Mouse (Mus musculus) CH12.LX (cell line): ENCODE data around the gene Kdm4b. TPM values are rescaled to one million over a fixed set of nuclear protein-coding genes. Genes with fewer than 3 reads are reported as not detected.

Experiments used
- DNase-seq: peaks from one replicate; pipeline ENCODE4 v3.0.0-alpha.2; 2013; ENCODE audit errors: extremely low read depth
- H3K27ac ChIP-seq: 2 replicates; pipeline ENCODE4 v1.5.1; 2012; ENCODE audit warnings: low read depth, mild to moderate bottlenecking, control low read depth, moderate library complexity; ENCODE audit not compliant: insufficient read depth
- H3K27me3 ChIP-seq: replicated peaks from 2 replicates; pipeline ENCODE3; 2012; ENCODE audit warnings: inconsistent platforms
- H3K36me3 ChIP-seq, 2 experiments: replicated peaks in 1 of 2; 2 replicates each; pipeline versions ENCODE3 to v1.6.1; 2012; ENCODE audit warnings: inconsistent platforms in 1 of 2, low read length in 1 of 2, mild to moderate bottlenecking in 1 of 2, mixed read lengths in 1 of 2, moderate library complexity in 1 of 2; ENCODE audit not compliant: control insufficient read depth in 1 of 2, insufficient read depth in 1 of 2
- H3K4me1 ChIP-seq, 2 experiments: 2 replicates each; pipeline ENCODE4 v1.6.1; 2012; ENCODE audit warnings: inconsistent platforms in 1 of 2, moderate library complexity in 1 of 2; ENCODE audit not compliant: insufficient read depth in 2 of 2, control insufficient read depth in 1 of 2
- H3K4me2 ChIP-seq: 2 replicates; pipeline ENCODE4 v1.6.1; 2012; ENCODE audit warnings: low read depth, mild to moderate bottlenecking, control low read depth; ENCODE audit not compliant: poor library complexity, insufficient read depth, severe bottlenecking
- H3K4me3 ChIP-seq, 3 experiments: fragments of 150-350 bp in 1 of 3; sonication (generic) in 1 of 3; replicated peaks in 1 of 3; 2 replicates each; pipeline versions ENCODE3 to v1.5.1; 2011 to 2012; ENCODE audit warnings: low read depth in 2 of 3, low read length in 2 of 3, mild to moderate bottlenecking in 2 of 3, moderate library complexity in 2 of 3, control low read depth in 1 of 3, improper control_type of control experiment in 1 of 3, inconsistent platforms in 1 of 3, mixed read lengths in 1 of 3; ENCODE audit not compliant: poor library complexity in 1 of 3
- H3K79me2 ChIP-seq: replicated peaks from 2 replicates; pipeline ENCODE4 v1.6.1; 2012; ENCODE audit warnings: mild to moderate bottlenecking, moderate library complexity; ENCODE audit not compliant: control insufficient read depth, poor library complexity, insufficient read depth, severe bottlenecking; ENCODE audit errors: extremely low read depth
- H3K9ac ChIP-seq: 2 replicates; pipeline ENCODE4 v1.6.1; 2012; ENCODE audit warnings: low read depth, mild to moderate bottlenecking, control low read depth, moderate library complexity; ENCODE audit not compliant: insufficient read depth
- H3K9me3 ChIP-seq: replicated peaks from 2 replicates; pipeline ENCODE3; 2012; ENCODE audit warnings: low read length, inconsistent platforms, mixed read lengths
- BHLHE40 ChIP-seq: IDR thresholded peaks from 2 replicates; pipeline ENCODE4 v1.6.1; 2011; ENCODE audit warnings: mild to moderate bottlenecking, low read depth, low read length, improper control_type of control experiment
- CHD1 ChIP-seq: IDR thresholded peaks from 2 replicates; pipeline ENCODE4 v1.6.1; 2012; ENCODE audit warnings: low read depth, low read length, improper control_type of control experiment, inconsistent platforms
- E2F4 ChIP-seq: IDR thresholded peaks from 2 replicates; pipeline ENCODE4 v1.6.1; 2011; ENCODE audit warnings: low read depth, low read length, improper control_type of control experiment; ENCODE audit not compliant: insufficient replicate concordance
- ELF1 ChIP-seq: IDR thresholded peaks from 2 replicates; pipeline ENCODE4 v1.6.1; 2014; ENCODE audit warnings: low read depth, mild to moderate bottlenecking, inconsistent platforms, low read length, improper control_type of control experiment
- EP300 ChIP-seq: IDR thresholded peaks from 2 replicates; pipeline ENCODE4 v1.6.1; 2011; ENCODE audit warnings: low read length, improper control_type of control experiment
- ETS1 ChIP-seq: conservative IDR thresholded peaks from 2 replicates; pipeline ENCODE4 v1.6.1; 2012; ENCODE audit warnings: low read depth, mild to moderate bottlenecking, inconsistent platforms, low read length, improper control_type of control experiment, moderate library complexity
- HCFC1 ChIP-seq: IDR thresholded peaks from 2 replicates; pipeline ENCODE4 v1.6.1; 2012; ENCODE audit warnings: low read depth, mild to moderate bottlenecking, inconsistent platforms, low read length, improper control_type of control experiment
- IRF4 ChIP-seq: IDR thresholded peaks from 2 replicates; pipeline ENCODE4 v1.6.1; 2014; ENCODE audit warnings: low read depth, mild to moderate bottlenecking, inconsistent platforms, low read length, improper control_type of control experiment
- JUN ChIP-seq: IDR thresholded peaks from 2 replicates; pipeline ENCODE4 v1.6.1; 2011; ENCODE audit warnings: low read depth, mild to moderate bottlenecking, low read length, improper control_type of control experiment, moderate library complexity; ENCODE audit not compliant: insufficient read depth
- JUND ChIP-seq: conservative IDR thresholded peaks from 2 replicates; pipeline ENCODE4 v1.6.1; 2011; ENCODE audit warnings: low read depth, low read length, improper control_type of control experiment
- KAT2A ChIP-seq: IDR thresholded peaks from 2 replicates; pipeline ENCODE4 v1.6.1; 2012; ENCODE audit warnings: low read length, improper control_type of control experiment, inconsistent platforms; ENCODE audit not compliant: insufficient replicate concordance
- MAFK ChIP-seq: IDR thresholded peaks from 2 replicates; pipeline ENCODE4 v1.6.1; 2011; ENCODE audit warnings: low read length, improper control_type of control experiment; ENCODE audit not compliant: insufficient replicate concordance
- MAX ChIP-seq: IDR thresholded peaks from 2 replicates; pipeline ENCODE4 v1.6.1; 2011; ENCODE audit warnings: low read length, improper control_type of control experiment
- MAZ ChIP-seq: IDR thresholded peaks from 2 replicates; pipeline ENCODE4 v1.6.1; 2012; ENCODE audit warnings: low read depth, mild to moderate bottlenecking, inconsistent platforms, low read length, improper control_type of control experiment, moderate library complexity
- MEF2A ChIP-seq: IDR thresholded peaks from 2 replicates; pipeline ENCODE4 v1.6.1; 2014; ENCODE audit warnings: low read depth, mild to moderate bottlenecking, inconsistent platforms, low read length, improper control_type of control experiment, borderline replicate concordance
- MYC ChIP-seq: IDR thresholded peaks from 2 replicates; pipeline ENCODE4 v1.6.1; 2011; ENCODE audit warnings: low read depth, mild to moderate bottlenecking, improper control_type of control experiment, low read length
- NELFE ChIP-seq: IDR thresholded peaks from 2 replicates; pipeline ENCODE4 v1.6.1; 2011; ENCODE audit warnings: low read depth, low read length, improper control_type of control experiment
- NRF1 ChIP-seq: IDR thresholded peaks from 2 replicates; pipeline ENCODE4 v1.6.1; 2014; ENCODE audit warnings: low read depth, mild to moderate bottlenecking, inconsistent platforms, low read length, improper control_type of control experiment, moderate library complexity
- PAX5 ChIP-seq: IDR thresholded peaks from 2 replicates; pipeline ENCODE4 v1.6.1; 2012; ENCODE audit warnings: low read length, inconsistent platforms, mixed read lengths
- RCOR1 ChIP-seq: conservative IDR thresholded peaks from 2 replicates; pipeline ENCODE4 v1.6.1; 2012; ENCODE audit warnings: low read depth, mild to moderate bottlenecking, inconsistent platforms, low read length, improper control_type of control experiment
- SIN3A ChIP-seq: IDR thresholded peaks from 2 replicates; pipeline ENCODE4 v1.6.1; 2012; ENCODE audit warnings: low read length, improper control_type of control experiment, inconsistent platforms
- SMC3 ChIP-seq: IDR thresholded peaks from 2 replicates; pipeline ENCODE4 v1.6.1; 2011; ENCODE audit warnings: low read depth, low read length, improper control_type of control experiment
- TCF12 ChIP-seq: IDR thresholded peaks from 2 replicates; pipeline ENCODE4 v1.6.1; 2014; ENCODE audit warnings: low read depth, mild to moderate bottlenecking, inconsistent platforms, low read length, improper control_type of control experiment
- UBTF ChIP-seq: IDR thresholded peaks from 2 replicates; pipeline ENCODE4 v1.6.1; 2012; ENCODE audit warnings: low read depth, mild to moderate bottlenecking, inconsistent platforms, low read length, improper control_type of control experiment, moderate library complexity
- USF1 ChIP-seq: IDR thresholded peaks from 2 replicates; pipeline ENCODE4 v1.6.1; 2014; ENCODE audit warnings: low read depth, mild to moderate bottlenecking, inconsistent platforms, low read length, improper control_type of control experiment
- USF2 ChIP-seq: conservative IDR thresholded peaks from 2 replicates; pipeline ENCODE4 v1.6.1; 2011; ENCODE audit warnings: low read depth, low read length, improper control_type of control experiment
- ZKSCAN1 ChIP-seq: IDR thresholded peaks from 2 replicates; pipeline ENCODE4 v1.6.1; 2012; ENCODE audit warnings: low read depth, inconsistent platforms, low read length, improper control_type of control experiment, borderline replicate concordance
- ZMIZ1 ChIP-seq: IDR thresholded peaks from 2 replicates; pipeline ENCODE4 v1.6.1; 2012; ENCODE audit warnings: low read depth, mild to moderate bottlenecking, inconsistent platforms, low read length, improper control_type of control experiment
- ZNF384 ChIP-seq: IDR thresholded peaks from 2 replicates; pipeline ENCODE4 v1.6.1; 2012; ENCODE audit warnings: low read depth, low read length, improper control_type of control experiment, inconsistent platforms
- dilution Hi-C: fragments of 300-500 bp; cut with MboI; formaldehyde crosslinking; loops from 2 replicates; pipeline ENCODE4 v1.14.3; 2020; ENCODE audit warnings: low sequenced_read_pairs; ENCODE audit not compliant: extremely low pct_unique_long_range_greater_than_20kb, extremely low pct_ligation_motif_present
- in situ Hi-C: fragments of 300-500 bp; cut with MboI; formaldehyde crosslinking; loops from 3 replicates; pipeline ENCODE4 v1.14.3; 2019; ENCODE audit warnings: low sequenced_read_pairs, low pct_ligation_motif_present, low pct_unique_long_range_greater_than_20kb, mixed read lengths
- polyA plus RNA-seq: library from polyadenylated mRNA; unstranded; fragments of >175 nt; gene quantifications from 2 replicates; pipeline ENCODE4 v1.2.1, GENCODE M21; 2012; ENCODE audit warnings: low read depth; ENCODE audit not compliant: insufficient read length
- total RNA-seq, 2 experiments: library from RNA; depleted of rRNA; stranded (reverse); fragments of 300-350 nt in 1 of 2; fragments of >200 nt in 1 of 2; gene quantifications; 2 replicates each; pipeline ENCODE4 v1.2.3; 2012 to 2014

Gene Kdm4b
- total and polyA plus RNA-seq, 3 experiments, result 12.3 to 19.5 (median 14.2) TPM

DNA sequence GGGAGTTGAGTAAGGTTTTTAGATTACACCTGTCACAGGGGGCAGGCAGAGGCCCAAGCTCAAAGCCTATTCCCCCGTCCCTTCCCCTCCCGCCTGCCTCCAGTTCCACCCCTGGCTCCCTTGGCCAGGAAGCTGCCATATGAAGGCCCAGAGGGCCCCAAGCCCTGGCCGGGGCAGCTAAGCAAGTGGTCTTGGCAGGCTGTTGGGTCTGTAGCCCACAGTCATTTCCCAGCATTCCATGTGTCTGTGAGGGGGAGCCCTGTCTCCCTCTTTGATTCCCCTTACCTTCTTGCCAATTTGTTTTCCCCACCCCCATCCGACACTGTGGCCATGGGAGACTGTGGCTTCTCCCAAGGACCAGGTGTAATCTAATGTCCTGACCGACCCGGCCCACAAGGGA lies 116.5 kb downstream of the Kdm4b start:
- peaks cover 10 to 33% of the 10 kb centered on the region in 2 experiments for H3K36me3 ChIP-seq
- dilution Hi-C loops, result no loop called here
- in situ Hi-C loops, result no loop called here

DNA sequence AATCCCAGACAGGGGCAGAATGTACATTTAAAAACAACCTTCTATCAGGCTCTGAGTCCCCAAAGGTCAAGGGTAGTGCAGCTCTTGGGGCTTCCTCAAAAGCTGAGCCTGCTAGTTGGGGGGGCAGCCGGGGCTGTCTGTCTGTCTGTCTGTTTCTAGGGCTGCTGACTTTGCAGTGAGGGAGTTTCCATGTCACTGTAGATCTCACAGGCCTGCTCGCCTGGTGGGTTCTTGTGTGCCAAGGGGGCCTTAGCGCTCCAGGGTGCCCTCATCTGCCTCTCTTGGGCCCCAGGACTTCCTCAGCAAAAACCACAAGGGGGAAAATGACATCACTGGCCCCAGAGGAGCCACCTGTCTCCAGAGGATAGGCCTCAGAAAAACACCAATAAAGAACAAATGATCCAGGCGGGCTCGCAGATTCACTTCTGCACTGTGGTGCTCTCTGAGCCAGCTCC lies 117.5 kb downstream of the Kdm4b start:
- TF ChIP-seq ELF1 (0 out of 2 replicates have a peak, but pooled peaks have one; percentile 25), USF1 (no peak), TCF12 (peak; percentile 79), MEF2A (peak; percentile 84), ZKSCAN1 (no peak), JUND (peak; percentile 68), RCOR1 (no peak), MAFK (peak; percentile 43; the same call in 1 of the 2 replicates), ETS1 (peak; percentile 97), BHLHE40 (peak; percentile 64), KAT2A (0 out of 2 replicates have a peak, but pooled peaks have one; percentile 63), EP300 (peak; percentile 88), ZNF384 (peak; percentile 46; the same call in 1 of the 2 replicates), MAZ (peak; percentile 52; the same call in 1 of the 2 replicates), SIN3A (no peak; the same call in 1 of the 2 replicates), HCFC1 (0 out of 2 replicates have a peak, but pooled peaks have one; percentile 41), JUN (peak; percentile 81; the same call in 1 of the 2 replicates), MYC (no peak), IRF4 (peak; percentile 85)
- DNase-seq, result peak; percentile 95
- H3K4me1 ChIP-seq, result peaks cover 34 to 55% of the 10 kb centered on the region in 2 experiments
- H3K4me2 ChIP-seq, result peak overlapping the region; percentile 4
- H3K4me3 ChIP-seq, result no peak overlapping the region
- H3K79me2 ChIP-seq, result no peaks in the 10 kb centered on the region
- dilution Hi-C loops, result no loop called here
- H3K9ac ChIP-seq, result no peak overlapping the region
- in situ Hi-C loops, result no loop called here
- peaks cover 7 to 36% of the 10 kb centered on the region in 2 experiments for H3K36me3 ChIP-seq
- H3K27me3 ChIP-seq, result no peaks in the 10 kb centered on the region
- H3K9me3 ChIP-seq, result no peaks in the 10 kb centered on the region
- peak overlapping the region; percentile 41 for H3K27ac ChIP-seq

More for the DNA sequence above, 116.5 kb downstream of the Kdm4b start:
- Histone ChIP-seq H3K27ac (peak overlapping the region; percentile 41; the same call in 1 of the 2 replicates), H3K9ac (no peak overlapping the region), H3K4me1 (peaks cover 29 to 51% of the 10 kb centered on the region in 2 experiments), H3K4me2 (no peak overlapping the region), H3K79me2 (no peaks in the 10 kb centered on the region), H3K4me3 (no peak overlapping the region), H3K27me3 (no peaks in the 10 kb centered on the region), H3K9me3 (peaks cover 4% of the 10 kb centered on the region)
- no peak for TF ChIP-seq USF2
- TF ChIP-seq ETS1, result no peak
- TF ChIP-seq JUND, result no peak
- TF ChIP-seq SMC3, result no peak
- no peak for TF ChIP-seq PAX5
- TF ChIP-seq JUN, result no peak
- no peak for TF ChIP-seq IRF4
- TF ChIP-seq ZKSCAN1, result no peak
- no peak for TF ChIP-seq RCOR1
- TF ChIP-seq MEF2A, result no peak
- TF ChIP-seq UBTF, result no peak
- no peak for TF ChIP-seq NELFE
- TF ChIP-seq MAX, result no peak
- no peak for TF ChIP-seq BHLHE40
- TF ChIP-seq EP300, result no peak
- TF ChIP-seq NRF1, result no peak
- no peak for TF ChIP-seq ZMIZ1
- no peak for TF ChIP-seq KAT2A
- no peak for TF ChIP-seq CHD1
- TF ChIP-seq E2F4, result no peak
- no peak for DNase-seq
